Mouse (Mus musculus) midbrain, embryonic 11.5 days (tissue): ENCODE measurements around the gene Kmt2e. TPM values are rescaled to one million over a fixed set of nuclear protein-coding genes. Genes with fewer than 3 reads are reported as not detected.
"Not testable (repeated sequence)": the region's sequence is repeated elsewhere in the genome, so short reads cannot be mapped to it uniquely, and the experiment has no call there.

Source experiments
- ATAC-seq: fragments of 200-750 bp; cut with Nextera tagmentation; 2 replicates; pipeline ENCODE4 v1.8.0; 2017; ENCODE audit warnings: moderate TSS enrichment, moderate library complexity; ENCODE audit not compliant: low FRiP score
- DNase-seq: peaks from one replicate; pipeline ENCODE4 v3.0.0; 2015; ENCODE audit warnings: low spot score; ENCODE audit errors: missing footprints
- H3K27ac ChIP-seq: fragments of 300-500 bp; sonication (generic); 2 replicates; pipeline ENCODE4 v1.5.1; 2014; ENCODE audit warnings: low read depth, low read length
- H3K27me3 ChIP-seq: fragments of 300-500 bp; sonication (generic); 2 replicates; pipeline ENCODE4 v1.6.1; 2014; ENCODE audit warnings: mild to moderate bottlenecking, low read length, moderate library complexity, mixed read lengths; ENCODE audit not compliant: control insufficient read depth, insufficient read depth
- H3K36me3 ChIP-seq: fragments of 300-500 bp; sonication (generic); 2 replicates; pipeline ENCODE4 v1.6.1; 2014; ENCODE audit warnings: mild to moderate bottlenecking, low read length, moderate library complexity, mixed read lengths; ENCODE audit not compliant: control insufficient read depth, insufficient read depth
- H3K4me1 ChIP-seq: fragments of 300-500 bp; sonication (generic); 2 replicates; pipeline ENCODE4 v1.6.1; 2014; ENCODE audit warnings: low read length; ENCODE audit not compliant: control insufficient read depth, insufficient read depth
- H3K4me2 ChIP-seq: fragments of 300-500 bp; sonication (generic); 2 replicates; pipeline ENCODE4 v1.6.1; 2014; ENCODE audit warnings: mild to moderate bottlenecking, moderate library complexity
- H3K4me3 ChIP-seq: fragments of 300-500 bp; sonication (generic); 2 replicates; pipeline ENCODE4 v1.5.1; 2014; ENCODE audit warnings: low read depth, low read length
- H3K9ac ChIP-seq: fragments of 300-500 bp; sonication (generic); 2 replicates; pipeline ENCODE4 v1.6.1; 2014; ENCODE audit warnings: low read length
- H3K9me3 ChIP-seq: fragments of 300-500 bp; sonication (generic); 2 replicates; pipeline ENCODE4 v1.6.1; 2016; ENCODE audit warnings: low read length; ENCODE audit not compliant: control insufficient read depth
- WGBS: fragments of 180-500 bp; shearing (Covaris S2); extraction: QIAGEN DNeasy Blood & Tissue Kit; methylation state at CpG from one replicate; pipeline ENCODE4 v1.1.7; 2014; 5-methylcytosine and 5-hydroxymethylcytosine counted together
- polyA plus RNA-seq: library from polyadenylated mRNA; unstranded; fragments of >200 nt; fragmentation: Nextera tagmentation; extraction: Ambion mirVana; gene quantifications from 2 replicates; pipeline ENCODE4 v1.2.1, GENCODE M21; 2014

Kmt2e gene
- polyA plus RNA-seq, 1 experiment from 2014 or later, result 110 TPM

- Histone ChIP-seq H3K27me3 (no peaks in the 10 kb centered on the region), H3K9me3 (no peaks in the 10 kb centered on the region), H3K4me2 (peak overlapping the region; percentile 79), H3K27ac (peak overlapping the region; percentile 100), H3K9ac (peak overlapping the region; percentile 100), H3K4me1 (peaks cover 16% of the 10 kb centered on the region), H3K4me3 (peak overlapping the region; percentile 93), H3K36me3 (no peaks in the 10 kb centered on the region)
- peak; percentile 95 for DNase-seq
- under 1% methylated on average over 46 of the region's 46 CpGs for WGBS
- ATAC-seq, result no peak
Measured at GRCm38 (mm10) chr5:23434598-23435481, 599 bp downstream of the Kmt2e start.

GRCm38 (mm10) chr5:23435482-23436125 is 1.4 kb downstream of the Kmt2e start:
- ATAC-seq, result no peak
- DNase-seq, result peak; percentile 91
- no peaks in the 10 kb centered on the region for H3K9me3 ChIP-seq
- H3K27me3 ChIP-seq, result no peaks in the 10 kb centered on the region
- H3K4me1 ChIP-seq, result peaks cover 9% of the 10 kb centered on the region
- no peaks in the 10 kb centered on the region for H3K36me3 ChIP-seq
- peak overlapping the region; percentile 93 for H3K4me3 ChIP-seq
- under 1% methylated on average over 13 of the region's 13 CpGs for WGBS
- H3K4me2 ChIP-seq, result peak overlapping the region; percentile 79
- peak overlapping the region; percentile 100 for H3K27ac ChIP-seq
- H3K9ac ChIP-seq, result peak overlapping the region; percentile 100

- DNase-seq, result peak; percentile 88
- H3K9me3 ChIP-seq, result no peaks in the 10 kb centered on the region
- peak overlapping the region; percentile 54 for H3K9ac ChIP-seq
- H3K27me3 ChIP-seq, result no peaks in the 10 kb centered on the region
- no peak overlapping the region for H3K27ac ChIP-seq
- no peaks in the 10 kb centered on the region for H3K36me3 ChIP-seq
- peak overlapping the region; percentile 93 for H3K4me3 ChIP-seq
- H3K4me2 ChIP-seq, result peak overlapping the region; percentile 79
- no peak for ATAC-seq
- 24% methylated on average over 2 of the region's 2 CpGs for WGBS
- peaks cover 3% of the 10 kb centered on the region for H3K4me1 ChIP-seq
Measured at GRCm38 (mm10) chr5:23436735-23437134, 2.5 kb downstream of the Kmt2e start.

- Histone ChIP-seq H3K4me1 (peaks cover 3% of the 10 kb centered on the region), H3K9me3 (no peaks in the 10 kb centered on the region), H3K27ac (no peak overlapping the region), H3K36me3 (no peaks in the 10 kb centered on the region), H3K4me2 (no peak overlapping the region), H3K27me3 (no peaks in the 10 kb centered on the region), H3K4me3 (no peak overlapping the region), H3K9ac (no peak overlapping the region)
- 92% methylated on average over 3 of the region's 3 CpGs for WGBS
- ATAC-seq, result no peak
- no peak for DNase-seq
Measured at GRCm38 (mm10) chr5:23439857-23440256, 5.6 kb downstream of the Kmt2e start.

GRCm38 (mm10) chr5:23440572-23440971 is 6.3 kb downstream of the Kmt2e start:
- Histone ChIP-seq H3K9me3 (no peaks in the 10 kb centered on the region), H3K4me2 (no peak overlapping the region), H3K36me3 (no peaks in the 10 kb centered on the region), H3K4me3 (no peak overlapping the region), H3K9ac (no peak overlapping the region), H3K4me1 (peaks cover 3% of the 10 kb centered on the region), H3K27me3 (no peaks in the 10 kb centered on the region), H3K27ac (no peak overlapping the region)
- no peak for ATAC-seq
- DNase-seq, result no peak

- H3K4me1 ChIP-seq, result no peaks in the 10 kb centered on the region; the same call in none of the 2 replicates
- H3K36me3 ChIP-seq, result no peaks in the 10 kb centered on the region
- 97% methylated on average over 1 of the region's 1 CpGs for WGBS
- no peaks in the 10 kb centered on the region for H3K27me3 ChIP-seq
- no peak for ATAC-seq
- no peaks in the 10 kb centered on the region for H3K9me3 ChIP-seq
- DNase-seq, result no peak
- H3K4me2 ChIP-seq, result no peak overlapping the region
- H3K4me3 ChIP-seq, result no peak overlapping the region
- no peak overlapping the region for H3K9ac ChIP-seq
- H3K27ac ChIP-seq, result no peak overlapping the region
Measured at GRCm38 (mm10) chr5:23441916-23442315, 7.7 kb downstream of the Kmt2e start.

GRCm38 (mm10) chr5:23444411-23444810 is 10.2 kb downstream of the Kmt2e start:
- H3K4me3 ChIP-seq, result no peak overlapping the region
- no peaks in the 10 kb centered on the region for H3K4me1 ChIP-seq
- 91% methylated on average over 4 of the region's 4 CpGs for WGBS
- DNase-seq, result no peak
- H3K9me3 ChIP-seq, result no peaks in the 10 kb centered on the region
- no peaks in the 10 kb centered on the region for H3K27me3 ChIP-seq
- H3K36me3 ChIP-seq, result no peaks in the 10 kb centered on the region
- ATAC-seq, result no peak
- H3K4me2 ChIP-seq, result no peak overlapping the region
- no peak overlapping the region for H3K27ac ChIP-seq
- H3K9ac ChIP-seq, result no peak overlapping the region

GRCm38 (mm10) chr5:23453561-23453960 is 19.3 kb downstream of the Kmt2e start:
- not testable (repeated sequence) for H3K36me3 ChIP-seq, H3K27me3 ChIP-seq, H3K9me3 ChIP-seq, H3K4me1 ChIP-seq, H3K4me2 ChIP-seq, ATAC-seq, H3K4me3 ChIP-seq, H3K9ac ChIP-seq, DNase-seq, H3K27ac ChIP-seq
- 94% methylated on average over 2 of the region's 2 CpGs for WGBS

GRCm38 (mm10) chr5:23461688-23462087 is 27.4 kb downstream of the Kmt2e start:
- 71% methylated on average over 2 of the region's 2 CpGs for WGBS
- no peak overlapping the region for H3K4me2 ChIP-seq
- ATAC-seq, result no peak
- no peaks in the 10 kb centered on the region for H3K9me3 ChIP-seq
- H3K4me3 ChIP-seq, result no peak overlapping the region
- no peaks in the 10 kb centered on the region for H3K4me1 ChIP-seq
- H3K27me3 ChIP-seq, result no peaks in the 10 kb centered on the region
- H3K27ac ChIP-seq, result no peak overlapping the region
- no peak for DNase-seq
- no peak overlapping the region for H3K9ac ChIP-seq
- H3K36me3 ChIP-seq, result no peaks in the 10 kb centered on the region; the same call in 1 of the 2 replicates
